Mouse (Mus musculus): Measurements from ENCODE around the gene Psmd4. TPM values are rescaled to one million over a fixed set of nuclear protein-coding genes. Genes with fewer than 3 reads are reported as not detected.
"Not testable (repeated sequence)": the region's sequence is repeated elsewhere in the genome, so short reads cannot be mapped to it uniquely, and the experiment has no call there.

The Psmd4 gene
- total and polyA plus RNA-seq, 2 experiments from 2014 or later, result 210 to 272 TPM

- Histone ChIP-seq H3K4me3 (ENCODE audit: low read length) (no peak overlapping the region), H3K4me2 (ENCODE audit: low read depth, low read length) (no peak overlapping the region)
- no peak for DNase-seq (ENCODE audit: low spot score)
Measured at GRCm38 (mm10) chr3:95043251-95043650, 837 bp upstream of the Psmd4 start.

DNA sequence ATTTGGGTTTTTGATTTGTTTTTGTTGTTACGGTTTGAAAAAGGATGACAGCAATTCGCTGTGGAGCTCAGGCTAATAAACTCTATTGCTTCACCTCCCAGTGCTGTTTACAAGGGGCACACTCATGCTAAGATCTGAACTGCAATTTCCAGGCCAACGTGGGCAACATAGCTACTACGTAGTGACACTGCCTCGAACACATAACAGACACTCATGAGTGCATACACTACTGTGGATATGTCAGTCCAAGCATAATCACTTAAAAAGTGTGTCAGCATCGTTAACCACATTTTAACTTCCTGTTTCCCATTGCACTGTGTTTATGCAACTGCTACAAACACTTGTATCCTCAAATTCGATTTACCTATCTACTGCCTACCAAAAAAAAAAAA is 420 bp upstream of the Psmd4 start:
- TF ChIP-seq CTCF (IDR thresholded peaks at IDR 0.05; ENCODE audit: low read depth), result no peak
- 29% methylated on average over 7 of the region's 7 CpGs for WGBS
- peak; percentile 49 for ATAC-seq
- Histone ChIP-seq H3K4me2 (ENCODE audit: low read depth, low read length) (peak overlapping the region; percentile 73), H3K9me3 (ENCODE audit: low read length) (no peaks in the 10 kb centered on the region), H3K4me3 (ENCODE audit: low read length) (peak overlapping the region; percentile 86), H3K27ac (peak overlapping the region; percentile 28; the same call in 1 of the 2 replicates), H3K4me1 (ENCODE audit: insufficient read depth, low read length) (peaks cover 6% of the 10 kb centered on the region; the same call in 1 of the 2 replicates), H3K9ac (replicated peaks; ENCODE audit: low read length) (peak overlapping the region; percentile 81), H3K36me3 (ENCODE audit: insufficient read depth, low read length) (peaks cover 4% of the 10 kb centered on the region; the same call in 1 of the 2 replicates), H3K27me3 (ENCODE audit: insufficient read depth, low read length) (no peaks in the 10 kb centered on the region)
- DNase-seq (ENCODE audit: low spot score), result no peak

More at GRCm38 (mm10) chr3:95043251-95043650, 837 bp upstream of the Psmd4 start:
- WGBS, result 77% methylated on average over 6 of the region's 6 CpGs
- H3K9me3 ChIP-seq (ENCODE audit: low read length), result no peaks in the 10 kb centered on the region
- H3K4me1 ChIP-seq (ENCODE audit: insufficient read depth, low read length), result peaks cover 6% of the 10 kb centered on the region; the same call in 1 of the 2 replicates
- no peak for TF ChIP-seq CTCF (IDR thresholded peaks at IDR 0.05; ENCODE audit: low read depth)
- no peak for ATAC-seq
- H3K36me3 ChIP-seq (ENCODE audit: insufficient read depth, low read length), result 0 out of 2 replicates have a peak, but pooled peaks cover 4% of the 10 kb centered on the region
- no peaks in the 10 kb centered on the region for H3K27me3 ChIP-seq (ENCODE audit: insufficient read depth, low read length)
- H3K9ac ChIP-seq (replicated peaks; ENCODE audit: low read length), result no peak overlapping the region
- H3K27ac ChIP-seq, result no peak overlapping the region

DNA sequence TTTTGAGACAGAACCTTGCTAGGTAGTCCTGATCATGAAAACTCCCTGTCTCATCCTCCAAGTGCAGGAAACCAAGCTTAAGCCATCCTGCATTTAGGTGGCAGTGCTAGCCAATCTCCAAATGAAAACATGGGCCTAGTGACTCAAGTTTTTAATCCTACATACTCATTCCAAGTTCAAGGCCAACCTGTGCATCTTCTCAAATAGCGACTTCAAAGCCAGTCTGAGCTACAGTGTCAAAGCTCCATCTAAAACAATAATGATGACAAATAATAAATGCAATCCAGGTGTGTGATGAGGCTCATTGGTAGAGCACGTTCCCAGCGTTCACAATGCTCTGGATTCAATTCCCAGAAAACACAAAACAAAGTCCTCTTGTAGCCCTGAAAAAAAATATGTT is 789 bp downstream of the Psmd4 start:
- Histone ChIP-seq H3K4me1 (ENCODE audit: insufficient read depth, low read length) (peaks cover 6% of the 10 kb centered on the region; the same call in 1 of the 2 replicates), H3K27ac (peak overlapping the region; percentile 65; the same call in 1 of the 2 replicates), H3K9ac (replicated peaks; ENCODE audit: low read length) (peak overlapping the region; percentile 81), H3K27me3 (ENCODE audit: insufficient read depth, low read length) (no peaks in the 10 kb centered on the region), H3K4me3 (ENCODE audit: low read length) (peak overlapping the region; percentile 86), H3K9me3 (ENCODE audit: low read length) (no peaks in the 10 kb centered on the region), H3K36me3 (ENCODE audit: insufficient read depth, low read length) (peaks cover 4% of the 10 kb centered on the region; the same call in 1 of the 2 replicates), H3K4me2 (ENCODE audit: low read depth, low read length) (peak overlapping the region; percentile 73)
- DNase-seq (ENCODE audit: low spot score) (no peak), ATAC-seq (no peak)
- WGBS, result 13% methylated on average over 3 of the region's 3 CpGs
- TF ChIP-seq CTCF (IDR thresholded peaks at IDR 0.05; ENCODE audit: low read depth), result no peak

DNA sequence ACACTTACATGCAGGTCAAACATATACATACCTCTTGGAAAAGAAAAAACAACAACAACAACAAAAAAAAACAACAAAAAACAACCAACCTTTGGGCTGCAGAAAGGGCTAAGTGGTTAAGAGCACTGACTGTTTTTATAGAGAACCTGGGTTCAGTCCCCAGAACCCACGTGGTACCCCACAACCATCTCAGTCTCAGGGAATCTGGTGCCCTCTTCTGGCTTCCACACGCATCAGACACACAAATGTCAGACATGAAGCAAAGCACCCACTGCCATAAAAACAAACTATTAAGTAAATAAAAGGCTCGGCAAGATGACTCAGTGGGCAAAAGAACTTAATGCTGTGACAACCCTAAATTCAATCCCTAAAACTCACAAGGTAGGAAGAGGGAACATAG is 12.5 kb downstream of the Psmd4 start:
- Histone ChIP-seq H3K36me3 (ENCODE audit: insufficient read depth, low read length) (peaks cover 37% of the 10 kb centered on the region), H3K9me3 (ENCODE audit: low read length) (no peaks in the 10 kb centered on the region), H3K27me3 (ENCODE audit: insufficient read depth, low read length) (no peaks in the 10 kb centered on the region), H3K4me3 (ENCODE audit: low read length) (no peak overlapping the region), H3K9ac (replicated peaks; ENCODE audit: low read length) (no peak overlapping the region), H3K27ac (no peak overlapping the region), H3K4me2 (ENCODE audit: low read depth, low read length) (no peak overlapping the region), H3K4me1 (ENCODE audit: insufficient read depth, low read length) (no peaks in the 10 kb centered on the region)
- WGBS, result 79% methylated on average over 3 of the region's 3 CpGs
- peak; percentile 25; the same call in 1 of the 2 replicates for TF ChIP-seq CTCF (IDR thresholded peaks at IDR 0.05; ENCODE audit: low read depth)
- no peak for ATAC-seq
- DNase-seq (ENCODE audit: low spot score), result no peak

GRCm38 (mm10) chr3:95029291-95029827 is 13.1 kb downstream of the Psmd4 start:
- H3K27me3 ChIP-seq (ENCODE audit: insufficient read depth, low read length); H3K4me3 ChIP-seq (ENCODE audit: low read length); H3K27ac ChIP-seq; H3K9me3 ChIP-seq (ENCODE audit: low read length); DNase-seq (ENCODE audit: low spot score); ATAC-seq; H3K9ac ChIP-seq (replicated peaks; ENCODE audit: low read length); H3K4me2 ChIP-seq (ENCODE audit: low read depth, low read length); H3K4me1 ChIP-seq (ENCODE audit: insufficient read depth, low read length): not testable (repeated sequence)
- 81% methylated on average over 3 of the region's 3 CpGs for WGBS
- H3K36me3 ChIP-seq (ENCODE audit: insufficient read depth, low read length), result peaks cover 31% of the 10 kb centered on the region

GRCm38 (mm10) chr3:95028603-95029002 is 13.8 kb downstream of the Psmd4 start:
- Histone ChIP-seq H3K27me3 (ENCODE audit: insufficient read depth, low read length) (no peaks in the 10 kb centered on the region), H3K27ac (no peak overlapping the region), H3K4me2 (ENCODE audit: low read depth, low read length) (no peak overlapping the region), H3K9me3 (ENCODE audit: low read length) (no peaks in the 10 kb centered on the region), H3K36me3 (ENCODE audit: insufficient read depth, low read length) (peaks cover 24% of the 10 kb centered on the region), H3K4me3 (ENCODE audit: low read length) (no peak overlapping the region), H3K9ac (replicated peaks; ENCODE audit: low read length) (no peak overlapping the region), H3K4me1 (ENCODE audit: insufficient read depth, low read length) (no peaks in the 10 kb centered on the region)
- ATAC-seq, result no peak
- no peak for TF ChIP-seq CTCF (IDR thresholded peaks at IDR 0.05; ENCODE audit: low read depth)
- 90% methylated on average over 3 of the region's 3 CpGs for WGBS
- no peak for DNase-seq (ENCODE audit: low spot score)

- WGBS, result 58% methylated on average over 5 of the region's 5 CpGs
- ATAC-seq (0 out of 2 replicates have a peak, but pooled peaks have one; percentile 50), DNase-seq (ENCODE audit: low spot score) (peak; percentile 42)
- Histone ChIP-seq H3K27me3 (ENCODE audit: insufficient read depth, low read length) (no peaks in the 10 kb centered on the region), H3K4me3 (ENCODE audit: low read length) (no peak overlapping the region), H3K4me1 (ENCODE audit: insufficient read depth, low read length) (no peaks in the 10 kb centered on the region), H3K4me2 (ENCODE audit: low read depth, low read length) (no peak overlapping the region), H3K9ac (replicated peaks; ENCODE audit: low read length) (no peak overlapping the region), H3K9me3 (ENCODE audit: low read length) (no peaks in the 10 kb centered on the region), H3K36me3 (ENCODE audit: insufficient read depth, low read length) (peaks cover 15% of the 10 kb centered on the region), H3K27ac (no peak overlapping the region)
- TF ChIP-seq CTCF (IDR thresholded peaks at IDR 0.05; ENCODE audit: low read depth), result no peak
Measured at GRCm38 (mm10) chr3:95027701-95028100, 14.7 kb downstream of the Psmd4 start.

Data from hindbrain, postnatal 0 days (tissue).